Mouse (Mus musculus): ENCODE results near the gene Lrrc41. TPM values are rescaled to one million over a fixed set of nuclear protein-coding genes. Genes with fewer than 3 reads are reported as not detected.

Lrrc41 gene
- polyA plus RNA-seq, 1 experiment from 2014 or later: 76.2 TPM

DNA sequence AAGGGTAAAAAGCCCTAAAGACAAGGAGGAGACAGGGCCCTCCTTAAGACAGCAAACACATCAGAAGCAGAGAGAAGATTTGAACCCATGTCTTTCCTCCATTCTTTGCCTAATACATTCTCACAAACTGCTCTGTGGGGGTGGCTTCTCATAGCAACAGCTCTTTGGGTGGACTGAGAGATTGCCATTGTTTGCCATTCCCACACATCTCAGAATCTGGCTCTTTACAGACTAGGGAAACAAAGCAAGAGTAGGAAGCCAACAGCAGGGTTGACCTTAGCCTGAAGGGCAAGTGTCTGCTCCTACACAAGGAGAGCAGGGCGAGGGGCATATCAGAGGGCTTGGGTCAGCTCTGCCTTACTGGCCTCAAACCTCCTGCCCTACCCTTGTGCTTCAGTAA lies 66.7 kb downstream of the Lrrc41 start:
- DNase-seq (ENCODE audit: low spot score): no peak
- WGBS: 71% methylated on average over 1 of the region's 1 CpGs
- peaks cover 25% of the 10 kb centered on the region for H3K4me1 ChIP-seq

DNA sequence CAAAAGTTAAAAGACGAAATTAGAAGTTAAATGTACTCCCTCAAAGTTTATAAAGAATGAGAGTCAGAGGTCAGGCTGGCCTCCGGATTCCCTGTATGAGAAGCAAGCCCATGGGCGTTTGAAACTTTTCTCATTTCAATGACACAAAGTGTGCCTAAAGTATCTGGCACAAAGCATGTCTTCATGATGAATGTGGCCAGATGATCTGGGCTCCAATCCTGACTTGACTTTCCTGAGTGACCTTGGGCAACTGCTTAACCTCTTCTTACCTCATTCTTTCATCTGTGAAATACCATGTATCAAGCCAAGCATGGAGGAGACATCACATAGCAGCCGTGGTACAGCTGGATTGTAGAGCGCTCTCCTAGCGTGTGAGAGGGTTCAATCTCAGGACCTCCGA lies 67.2 kb downstream of the Lrrc41 start:
- H3K4me3 ChIP-seq: no peak overlapping the region
- H3K4me1 ChIP-seq: peaks cover 24% of the 10 kb centered on the region
- H3K27me3 ChIP-seq (replicated peaks; ENCODE audit: low read depth, poor library complexity, severe bottlenecking): peaks cover 37% of the 10 kb centered on the region
- no peak for DNase-seq (ENCODE audit: low spot score)
- 82% methylated on average over 7 of the region's 7 CpGs for WGBS
- H3K36me3 ChIP-seq (replicated peaks): no peaks in the 10 kb centered on the region
- H3K27ac ChIP-seq (replicated peaks): no peak overlapping the region
- H3K9me3 ChIP-seq: peaks cover 2% of the 10 kb centered on the region; the same call in 1 of the 2 replicates

More for the DNA sequence above, 66.7 kb downstream of the Lrrc41 start:
- no peak overlapping the region for H3K4me3 ChIP-seq
- peaks cover 37% of the 10 kb centered on the region for H3K27me3 ChIP-seq (replicated peaks; ENCODE audit: low read depth, poor library complexity, severe bottlenecking)
- no peaks in the 10 kb centered on the region for H3K36me3 ChIP-seq (replicated peaks)
- H3K9me3 ChIP-seq: no peaks in the 10 kb centered on the region
- H3K27ac ChIP-seq (replicated peaks): no peak overlapping the region

DNA sequence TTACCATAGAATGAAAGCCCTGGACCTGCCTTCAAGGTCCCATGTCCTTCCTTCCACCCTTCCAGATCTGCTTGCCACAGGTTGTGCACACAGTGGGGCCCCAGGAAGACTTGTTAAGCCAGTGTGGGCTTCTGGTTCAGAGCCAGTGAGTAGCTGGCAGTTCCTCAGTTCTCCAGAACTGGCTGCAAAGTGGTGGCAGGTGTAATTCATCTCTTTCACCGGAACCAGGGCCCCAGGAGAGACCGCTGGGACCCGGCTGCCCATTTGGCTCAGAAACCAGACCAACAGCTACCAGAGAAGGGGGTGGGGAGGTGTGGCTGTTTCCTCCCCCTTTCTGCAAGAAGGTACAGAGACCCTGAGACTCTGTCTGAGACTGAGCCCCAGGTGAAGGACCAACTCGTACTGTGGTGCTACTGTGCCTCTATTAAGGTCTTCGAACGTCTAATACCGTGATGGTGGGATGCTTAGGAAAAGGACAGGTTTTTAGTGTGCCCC lies 68.3 kb downstream of the Lrrc41 start:
- DNase-seq (ENCODE audit: low spot score): no peak
- H3K9me3 ChIP-seq: peaks cover 3% of the 10 kb centered on the region; the same call in 1 of the 2 replicates
- no peak overlapping the region for H3K27ac ChIP-seq (replicated peaks)
- peak overlapping the region; percentile 83 for H3K4me3 ChIP-seq
- no peaks in the 10 kb centered on the region for H3K36me3 ChIP-seq (replicated peaks)
- H3K27me3 ChIP-seq (replicated peaks; ENCODE audit: low read depth, poor library complexity, severe bottlenecking): peaks cover 37% of the 10 kb centered on the region
- H3K4me1 ChIP-seq: peaks cover 20% of the 10 kb centered on the region
- 16% methylated on average over 7 of the region's 7 CpGs for WGBS

DNA sequence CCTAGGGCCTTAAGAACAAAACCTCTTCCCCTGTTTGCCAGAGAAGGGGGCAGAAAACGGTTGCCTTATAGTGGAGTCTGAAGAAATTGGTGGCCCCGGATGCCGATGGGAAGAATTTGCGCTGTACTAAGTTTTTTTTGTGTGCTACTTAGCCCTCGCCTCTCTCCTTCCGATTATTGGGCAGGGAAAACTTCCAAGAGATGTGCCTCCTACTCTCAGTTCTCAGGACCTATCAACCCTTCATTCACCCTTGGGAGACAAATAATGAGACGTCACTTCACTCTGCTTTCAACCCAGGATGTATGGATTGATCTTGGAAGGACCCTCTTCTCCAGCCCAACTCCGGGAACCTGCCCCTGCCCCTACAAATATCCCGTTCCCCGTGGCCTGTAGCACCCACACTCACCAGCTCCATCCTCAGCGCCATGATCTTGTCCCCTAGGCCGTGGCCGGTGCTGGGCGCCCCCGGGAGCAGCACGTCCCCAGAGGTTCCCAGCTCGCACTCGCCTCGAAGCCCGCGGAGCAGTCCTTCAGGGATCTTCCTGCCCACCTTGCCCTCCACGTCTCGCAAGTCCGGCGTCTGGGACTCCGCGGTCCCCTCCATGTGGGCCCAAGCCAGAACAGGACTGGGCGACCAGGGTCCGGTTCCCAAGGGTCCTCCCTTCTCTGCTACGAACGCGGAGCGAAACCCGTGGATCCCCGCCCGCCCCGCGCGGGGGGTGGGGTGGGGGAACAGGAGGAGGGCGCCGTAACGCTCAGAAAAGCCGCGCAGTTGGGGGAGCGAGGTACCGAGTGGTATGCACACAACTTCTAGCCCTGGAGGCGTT lies 69.0 kb downstream of the Lrrc41 start:
- peak overlapping the region; percentile 82 for H3K27ac ChIP-seq (replicated peaks)
- peaks cover 37% of the 10 kb centered on the region for H3K27me3 ChIP-seq (replicated peaks; ENCODE audit: low read depth, poor library complexity, severe bottlenecking)
- H3K36me3 ChIP-seq (replicated peaks): no peaks in the 10 kb centered on the region
- WGBS: under 1% methylated on average over 47 of the region's 47 CpGs
- peak overlapping the region; percentile 83 for H3K4me3 ChIP-seq
- peak; percentile 71 for DNase-seq (ENCODE audit: low spot score)
- peaks cover 20% of the 10 kb centered on the region for H3K4me1 ChIP-seq
- H3K9me3 ChIP-seq: peaks cover 3% of the 10 kb centered on the region; the same call in 1 of the 2 replicates

Other genes with a start within 250 kb of the Lrrc41 start
- gene Mob3c, start 247.2 kb upstream of the Lrrc41 start, polyA plus RNA-seq (2016; fragmentation: Nextera tagmentation; extraction: Ambion mirVana): 2.8 and 3.5 TPM in 2 replicates
- 23.0 and 23.6 TPM in 2 replicates for gene Mknk1, start 236.1 kb upstream of the Lrrc41 start, polyA plus RNA-seq (2016; fragmentation: Nextera tagmentation; extraction: Ambion mirVana)
- not detected in 2 replicates for gene Kncn, start 190.9 kb upstream of the Lrrc41 start, polyA plus RNA-seq (2016; fragmentation: Nextera tagmentation; extraction: Ambion mirVana)
- 0.09 TPM in 1 of 2 replicates, not detected in the other for gene 6430628N08Rik, start 184.6 kb upstream of the Lrrc41 start, polyA plus RNA-seq (2016; fragmentation: Nextera tagmentation; extraction: Ambion mirVana)
- gene Dmbx1, start 135.3 kb upstream of the Lrrc41 start, polyA plus RNA-seq (2016; fragmentation: Nextera tagmentation; extraction: Ambion mirVana): 1.7 and 2.5 TPM in 2 replicates
- 2.3 and 2.4 TPM in 2 replicates for gene Faah, start 57.3 kb upstream of the Lrrc41 start, polyA plus RNA-seq (2016; fragmentation: Nextera tagmentation; extraction: Ambion mirVana)
- gene Nsun4, start 21.4 kb upstream of the Lrrc41 start, polyA plus RNA-seq (2016; fragmentation: Nextera tagmentation; extraction: Ambion mirVana): 18.2 and 18.7 TPM in 2 replicates
- 449 and 463 TPM in 2 replicates for gene Uqcrh, start 198 bp upstream of the Lrrc41 start, polyA plus RNA-seq (2016; fragmentation: Nextera tagmentation; extraction: Ambion mirVana)
- 77.2 and 81.1 TPM in 2 replicates for gene Rad54l, start 48.4 kb downstream of the Lrrc41 start, polyA plus RNA-seq (2016; fragmentation: Nextera tagmentation; extraction: Ambion mirVana)
- 57.6 and 61.4 TPM in 2 replicates for gene Pomgnt1, start 48.6 kb downstream of the Lrrc41 start, polyA plus RNA-seq (2016; fragmentation: Nextera tagmentation; extraction: Ambion mirVana)
- 1.7 and 2.2 TPM in 2 replicates for gene Lurap1, start 76.1 kb downstream of the Lrrc41 start, polyA plus RNA-seq (2016; fragmentation: Nextera tagmentation; extraction: Ambion mirVana)
- gene Tspan1, start 92.3 kb downstream of the Lrrc41 start, polyA plus RNA-seq (2016; fragmentation: Nextera tagmentation; extraction: Ambion mirVana): 0.11 and 0.24 TPM in 2 replicates
- not detected in 2 replicates for gene 1700042G07Rik, start 98.1 kb downstream of the Lrrc41 start, polyA plus RNA-seq (2016; fragmentation: Nextera tagmentation; extraction: Ambion mirVana)
- gene Gm49337, start 98.1 kb downstream of the Lrrc41 start, polyA plus RNA-seq (2016; fragmentation: Nextera tagmentation; extraction: Ambion mirVana): not detected in 2 replicates
- gene Pik3r3, start 146.3 kb downstream of the Lrrc41 start, polyA plus RNA-seq (2016; fragmentation: Nextera tagmentation; extraction: Ambion mirVana): 43.7 and 45.7 TPM in 2 replicates

Measured in embryonic facial prominence, embryonic 10.5 days (tissue).